Mouse (Mus musculus) neural tube, embryonic 14.5 days (tissue): ENCODE results near the gene Stmnd1. TPM values are rescaled to one million over a fixed set of nuclear protein-coding genes. Genes with fewer than 3 reads are reported as not detected.
"Not testable (repeated sequence)": the region's sequence is repeated elsewhere in the genome, so short reads cannot be mapped to it uniquely, and the experiment has no call there.

Experiments
- ATAC-seq: fragments of 200-750 bp; cut with Nextera tagmentation; 2 replicates; pipeline ENCODE4 v1.8.0; 2017; ENCODE audit warnings: low read depth, mild to moderate bottlenecking, moderate TSS enrichment, moderate library complexity
- H3K27ac ChIP-seq: fragments of 300-500 bp; sonication (generic); 2 replicates; pipeline ENCODE4 v1.5.1; 2014; ENCODE audit warnings: low read depth, mild to moderate bottlenecking, control low read depth, low read length, moderate library complexity, mixed read lengths
- H3K27me3 ChIP-seq: fragments of 300-500 bp; sonication (generic); 2 replicates; pipeline ENCODE4 v1.6.1; 2014; ENCODE audit warnings: low read length; ENCODE audit not compliant: control insufficient read depth, insufficient read depth
- H3K36me3 ChIP-seq: fragments of 300-500 bp; sonication (generic); 2 replicates; pipeline ENCODE4 v1.6.1; 2014; ENCODE audit warnings: low read length, mixed read lengths; ENCODE audit not compliant: control insufficient read depth, insufficient read depth
- H3K4me1 ChIP-seq: fragments of 300-500 bp; sonication (generic); 2 replicates; pipeline ENCODE4 v1.6.1; 2014; ENCODE audit warnings: low read length; ENCODE audit not compliant: control insufficient read depth, insufficient read depth
- H3K4me2 ChIP-seq: fragments of 300-500 bp; sonication (generic); 2 replicates; pipeline ENCODE4 v1.6.1; 2014; ENCODE audit warnings: mild to moderate bottlenecking, low read depth, low read length, control low read depth
- H3K4me3 ChIP-seq: fragments of 300-500 bp; sonication (generic); 2 replicates; pipeline ENCODE4 v1.5.1; 2014; ENCODE audit warnings: low read depth, low read length, control low read depth, mixed read lengths
- H3K9ac ChIP-seq: fragments of 300-500 bp; sonication (generic); replicated peaks from 2 replicates; pipeline ENCODE4 v1.6.1; 2014; ENCODE audit warnings: low read depth, mild to moderate bottlenecking, control low read depth, low read length, mixed read lengths
- H3K9me3 ChIP-seq: fragments of 300-500 bp; sonication (generic); 2 replicates; pipeline ENCODE4 v1.6.1; 2016; ENCODE audit warnings: low read length; ENCODE audit not compliant: control insufficient read depth
- WGBS: fragments of 180-500 bp; shearing (Covaris S2); extraction: QIAGEN DNeasy Blood & Tissue Kit; methylation state at CpG from one replicate; pipeline ENCODE4 v1.1.7; 2014; 5-methylcytosine and 5-hydroxymethylcytosine counted together
- polyA plus RNA-seq: library from polyadenylated mRNA; unstranded; fragments of >200 nt; fragmentation: Nextera tagmentation; extraction: Ambion mirVana; gene quantifications from 2 replicates; pipeline ENCODE4 v1.2.1, GENCODE M21; 2014

Stmnd1 gene
- polyA plus RNA-seq, 1 experiment from 2014 or later = not detected

GRCm38 (mm10) chr13:46326351-46326985, 52.9 kb downstream of the Stmnd1 start:
- no peaks in the 10 kb centered on the region for H3K36me3 ChIP-seq
- H3K9me3 ChIP-seq = no peaks in the 10 kb centered on the region
- no peaks in the 10 kb centered on the region for H3K27me3 ChIP-seq
- H3K27ac ChIP-seq = no peak overlapping the region
- H3K9ac ChIP-seq = no peak overlapping the region
- H3K4me3 ChIP-seq = no peak overlapping the region
- no peaks in the 10 kb centered on the region for H3K4me1 ChIP-seq
- ATAC-seq = no peak
- WGBS = 91% methylated on average over 4 of the region's 4 CpGs
- H3K4me2 ChIP-seq = no peak overlapping the region

GRCm38 (mm10) chr13:46335020-46335419, 61.5 kb downstream of the Stmnd1 start:
- 0 out of 2 replicates have a peak, but pooled peaks have one; percentile 17 for ATAC-seq
- no peak overlapping the region for H3K4me3 ChIP-seq
- WGBS = 63% methylated on average over 6 of the region's 6 CpGs
- H3K9ac ChIP-seq = no peak overlapping the region
- H3K27me3 ChIP-seq = no peaks in the 10 kb centered on the region
- no peaks in the 10 kb centered on the region for H3K4me1 ChIP-seq
- no peak overlapping the region for H3K4me2 ChIP-seq
- 0 out of 2 replicates have a peak, but pooled peaks cover 6% of the 10 kb centered on the region for H3K9me3 ChIP-seq
- no peaks in the 10 kb centered on the region for H3K36me3 ChIP-seq
- H3K27ac ChIP-seq = no peak overlapping the region

GRCm38 (mm10) chr13:46336281-46336680, 62.8 kb downstream of the Stmnd1 start:
- ATAC-seq, H3K9ac ChIP-seq, H3K4me2 ChIP-seq, H3K36me3 ChIP-seq, H3K4me3 ChIP-seq, H3K27me3 ChIP-seq, H3K9me3 ChIP-seq, H3K27ac ChIP-seq, H3K4me1 ChIP-seq: not testable (repeated sequence)
- WGBS = 68% methylated on average over 1 of the region's 1 CpGs

- Histone ChIP-seq H3K27me3 (no peaks in the 10 kb centered on the region), H3K9me3 (no peaks in the 10 kb centered on the region), H3K9ac (no peak overlapping the region), H3K27ac (no peak overlapping the region), H3K36me3 (no peaks in the 10 kb centered on the region), H3K4me2 (no peak overlapping the region), H3K4me1 (no peaks in the 10 kb centered on the region), H3K4me3 (no peak overlapping the region)
- WGBS = 83% methylated on average over 2 of the region's 2 CpGs
- ATAC-seq = no peak
Observed at GRCm38 (mm10) chr13:46337791-46338190, 64.3 kb downstream of the Stmnd1 start.

- no peak overlapping the region for H3K9ac ChIP-seq
- no peak for ATAC-seq
- H3K27ac ChIP-seq = no peak overlapping the region
- no peak overlapping the region for H3K4me2 ChIP-seq
- H3K27me3 ChIP-seq = no peaks in the 10 kb centered on the region
- H3K4me3 ChIP-seq = no peak overlapping the region
- no peaks in the 10 kb centered on the region for H3K4me1 ChIP-seq
- no peaks in the 10 kb centered on the region for H3K9me3 ChIP-seq
- 61% methylated on average over 4 of the region's 4 CpGs for WGBS
- H3K36me3 ChIP-seq = no peaks in the 10 kb centered on the region
Observed at GRCm38 (mm10) chr13:46339954-46340353, 66.4 kb downstream of the Stmnd1 start.

- H3K36me3 ChIP-seq = no peaks in the 10 kb centered on the region
- WGBS = 94% methylated on average over 8 of the region's 8 CpGs
- H3K27ac ChIP-seq = no peak overlapping the region
- H3K4me2 ChIP-seq = no peak overlapping the region
- H3K27me3 ChIP-seq = no peaks in the 10 kb centered on the region
- no peaks in the 10 kb centered on the region for H3K4me1 ChIP-seq
- H3K4me3 ChIP-seq = no peak overlapping the region
- no peak for ATAC-seq
- no peak overlapping the region for H3K9ac ChIP-seq
- no peaks in the 10 kb centered on the region for H3K9me3 ChIP-seq
Observed at GRCm38 (mm10) chr13:46340583-46340982, 67.1 kb downstream of the Stmnd1 start.

GRCm38 (mm10) chr13:46341419-46341818, 67.9 kb downstream of the Stmnd1 start:
- Histone ChIP-seq H3K36me3 (no peaks in the 10 kb centered on the region), H3K4me3 (no peak overlapping the region), H3K27me3 (no peaks in the 10 kb centered on the region), H3K4me2 (no peak overlapping the region), H3K9ac (no peak overlapping the region), H3K9me3 (no peaks in the 10 kb centered on the region), H3K27ac (no peak overlapping the region), H3K4me1 (no peaks in the 10 kb centered on the region)
- WGBS = 74% methylated on average over 5 of the region's 5 CpGs
- no peak for ATAC-seq

- Histone ChIP-seq H3K36me3 (no peaks in the 10 kb centered on the region), H3K9me3 (no peaks in the 10 kb centered on the region), H3K27ac (no peak overlapping the region), H3K4me2 (no peak overlapping the region), H3K9ac (no peak overlapping the region), H3K4me1 (no peaks in the 10 kb centered on the region), H3K27me3 (no peaks in the 10 kb centered on the region), H3K4me3 (no peak overlapping the region)
- ATAC-seq = no peak
- 57% methylated on average over 7 of the region's 7 CpGs for WGBS
Observed at GRCm38 (mm10) chr13:46343226-46343625, 69.7 kb downstream of the Stmnd1 start.

GRCm38 (mm10) chr13:46346830-46347512, 73.5 kb downstream of the Stmnd1 start:
- 87% methylated on average over 10 of the region's 10 CpGs for WGBS
- no peaks in the 10 kb centered on the region for H3K9me3 ChIP-seq
- H3K27ac ChIP-seq = no peak overlapping the region
- no peak overlapping the region for H3K4me2 ChIP-seq
- no peak overlapping the region for H3K4me3 ChIP-seq
- H3K27me3 ChIP-seq = no peaks in the 10 kb centered on the region
- H3K36me3 ChIP-seq = no peaks in the 10 kb centered on the region
- ATAC-seq = no peak
- no peaks in the 10 kb centered on the region; the same call in 1 of the 2 replicates for H3K4me1 ChIP-seq
- H3K9ac ChIP-seq = no peak overlapping the region
